Mouse (Mus musculus): Measurements from ENCODE around the gene Wars. TPM values are rescaled to one million over a fixed set of nuclear protein-coding genes. Genes with fewer than 3 reads are reported as not detected.

Gene Wars
- 31.2 TPM for total RNA-seq (2023)

GRCm38 (mm10) chr12:108893715-108894431, at the start of gene Wars:
Gene Wars, minus strand, starts transcription at chr12:108894174.

GRCm38 (mm10) chr12:108892989-108893714, 822 bp downstream of the Wars start, which contains the start of gene Wdr25:
Gene Wdr25, plus strand, starts transcription at chr12:108893631.

GRCm38 (mm10) chr12:108835840-108836409, 58.0 kb downstream of the Wars start, which contains the start of the genes Slc25a29 and Slc25a47:
Gene Slc25a29, minus strand, starts transcription at chr12:108835883.
Gene Slc25a47, plus strand, starts transcription at chr12:108836046.

Other genes starting within 250 kb of the Wars start
- gene Degs2, start 191.9 kb downstream of the Wars start, total RNA-seq (2023), result not detected
- 84.9 TPM for gene Yy1, start 101.2 kb downstream of the Wars start, total RNA-seq (2023)
- gene Slc25a29, start 58.3 kb downstream of the Wars start, total RNA-seq (2023), result 8.8 TPM
- 3.0 TPM for gene Slc25a47, start 58.1 kb downstream of the Wars start, total RNA-seq (2023)
- 6.7 TPM for gene Wdr25, start 543 bp downstream of the Wars start, total RNA-seq (2023)
- gene Begain, start 174.0 kb upstream of the Wars start, total RNA-seq (2023), result 3.6 TPM